Mouse (Mus musculus) cerebellum, postnatal 10 days (tissue): ENCODE measurements at regions not wholly inside any gene's neighbourhood (a gene's known extent, or its start where the extent isn't known, plus 50 kb on each side); places are given as distances from the start of the nearest gene placed in this dataset.

ENCODE experiments used
- DNase-seq, 2 experiments: peaks; one replicate each; pipeline ENCODE4 v3.0.0; 2021; ENCODE audit warnings: mixed read lengths in 2 of 2

- no peak for DNase-seq
These were observed 127.0 kb upstream of the Hs3st5 start for GRCm38 (mm10) chr10:36379351-36380302.

DNA sequence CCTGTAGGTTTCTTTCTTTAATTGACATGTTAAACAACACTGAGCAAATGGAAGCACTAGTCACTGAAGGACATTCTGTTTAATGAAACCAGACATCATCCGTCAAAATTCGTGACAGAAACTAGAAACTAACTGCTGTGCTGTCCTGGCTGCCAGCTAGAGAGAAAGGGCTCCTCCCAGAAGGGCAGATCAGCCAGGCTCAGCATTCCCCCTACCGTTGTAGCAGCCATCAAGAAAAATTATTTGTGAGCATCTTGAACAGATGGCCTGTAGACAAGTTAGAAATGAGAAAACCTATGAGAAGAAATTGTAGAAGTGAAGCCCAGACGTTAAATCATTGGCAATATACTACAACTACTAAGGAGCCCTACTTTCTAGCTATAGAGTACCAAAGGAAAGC is 123.3 kb upstream of the Hs3st5 start:
- peak; percentile 51 to 62 for DNase-seq

DNA sequence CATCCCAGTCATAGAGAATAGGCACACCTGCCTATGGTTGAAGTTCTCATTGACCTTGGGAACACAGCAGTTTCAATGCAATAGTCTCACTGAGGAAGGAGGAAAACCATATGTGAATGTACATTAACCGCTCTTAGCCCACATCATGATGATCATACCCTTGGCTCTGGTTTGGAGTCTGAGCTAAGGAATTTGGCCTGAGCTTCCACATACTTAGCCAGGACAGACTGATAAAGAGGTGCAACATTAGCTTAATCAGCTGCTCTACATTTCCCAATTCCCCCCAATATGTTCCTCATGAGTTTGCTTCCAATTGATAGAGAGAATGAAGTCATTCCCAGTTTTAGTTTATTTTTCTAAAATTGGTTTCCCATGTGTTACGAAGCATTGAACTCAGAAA is 116.6 kb upstream of the Hs3st5 start:
- no peak for DNase-seq

DNA sequence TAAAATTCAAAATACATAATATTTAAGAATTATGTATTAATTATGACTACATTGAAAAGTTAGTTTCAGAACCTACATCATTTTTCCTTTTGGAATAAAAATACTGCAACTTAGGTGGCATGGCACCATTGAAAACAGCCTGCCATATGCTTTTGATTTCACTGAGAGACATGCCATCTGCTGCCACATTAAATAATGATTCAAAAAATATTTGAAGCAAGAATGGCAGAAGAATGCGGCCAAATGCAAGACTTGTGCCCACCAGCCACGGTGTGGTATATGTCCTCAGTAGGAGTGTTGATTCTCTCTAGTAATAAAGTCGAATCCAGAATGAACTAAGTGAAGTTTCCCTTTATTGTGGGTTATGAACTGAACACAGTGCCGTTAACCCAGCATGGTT is 113.0 kb upstream of the Hs3st5 start:
- peak; percentile 67 to 68 for DNase-seq

- no peak for DNase-seq
These were observed 110.0 kb upstream of the Hs3st5 start for GRCm38 (mm10) chr10:36396576-36396975.

- DNase-seq, result no peak
These were observed 98.6 kb upstream of the Hs3st5 start for GRCm38 (mm10) chr10:36408001-36408400.

DNA sequence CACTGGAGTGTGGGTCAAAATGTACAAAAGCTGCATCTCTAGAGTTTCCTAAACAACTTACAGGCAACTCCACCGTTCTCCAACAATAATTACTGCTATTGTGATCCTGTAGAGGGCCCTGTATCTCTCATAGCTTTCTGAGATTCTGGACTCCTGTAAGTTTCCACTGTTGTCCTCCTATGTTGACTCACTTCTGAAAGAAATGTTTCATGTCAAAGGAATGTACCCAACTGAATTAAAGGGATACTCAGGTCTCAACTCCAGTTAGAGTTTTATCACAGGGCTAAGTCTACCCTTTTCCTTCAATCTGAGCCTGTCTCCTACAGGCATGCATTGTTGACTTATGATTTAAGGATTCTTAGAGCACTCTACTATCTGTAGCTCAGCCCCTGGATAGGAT is 75.3 kb upstream of the Hs3st5 start:
- DNase-seq, result no peak

DNA sequence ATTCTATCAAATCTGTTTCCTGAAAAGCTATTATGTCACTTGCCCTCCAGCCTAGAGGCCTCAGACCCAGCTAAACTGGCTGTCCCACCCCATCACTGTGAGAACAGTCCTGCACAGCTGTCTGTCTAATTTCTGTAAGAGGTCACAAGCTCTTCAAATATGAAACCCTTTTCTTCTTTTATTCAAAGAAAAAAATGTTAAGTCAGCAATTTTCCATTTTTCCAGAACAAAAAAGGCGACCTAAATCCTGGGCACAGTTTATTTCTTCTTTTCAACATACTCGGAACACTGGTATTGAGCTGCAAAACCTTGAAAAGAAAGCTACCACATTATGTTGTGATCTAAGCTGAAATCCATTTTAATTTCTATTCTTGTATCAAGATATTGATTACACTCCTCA is 69.2 kb upstream of the Hs3st5 start:
- no peak for DNase-seq
